Mouse (Mus musculus) CH12.LX (cell line): Measurements from ENCODE around the gene Brd3. TPM values are rescaled to one million over a fixed set of nuclear protein-coding genes. Genes with fewer than 3 reads are reported as not detected.

ENCODE experiments used
- DNase-seq: peaks from one replicate; pipeline ENCODE4 v3.0.0-alpha.2; 2013; ENCODE audit errors: extremely low read depth
- H3K27ac ChIP-seq: 2 replicates; pipeline ENCODE4 v1.5.1; 2012; ENCODE audit warnings: low read depth, mild to moderate bottlenecking, control low read depth, moderate library complexity; ENCODE audit not compliant: insufficient read depth
- H3K27me3 ChIP-seq: replicated peaks from 2 replicates; pipeline ENCODE3; 2012; ENCODE audit warnings: inconsistent platforms
- H3K36me3 ChIP-seq, 2 experiments: replicated peaks in 1 of 2; 2 replicates each; pipeline versions ENCODE3 to v1.6.1; 2012; ENCODE audit warnings: inconsistent platforms in 1 of 2, low read length in 1 of 2, mild to moderate bottlenecking in 1 of 2, mixed read lengths in 1 of 2, moderate library complexity in 1 of 2; ENCODE audit not compliant: control insufficient read depth in 1 of 2, insufficient read depth in 1 of 2
- H3K4me1 ChIP-seq, 2 experiments: 2 replicates each; pipeline ENCODE4 v1.6.1; 2012; ENCODE audit warnings: inconsistent platforms in 1 of 2, moderate library complexity in 1 of 2; ENCODE audit not compliant: insufficient read depth in 2 of 2, control insufficient read depth in 1 of 2
- H3K4me2 ChIP-seq: 2 replicates; pipeline ENCODE4 v1.6.1; 2012; ENCODE audit warnings: low read depth, mild to moderate bottlenecking, control low read depth; ENCODE audit not compliant: poor library complexity, insufficient read depth, severe bottlenecking
- H3K4me3 ChIP-seq, 3 experiments: fragments of 150-350 bp in 1 of 3; sonication (generic) in 1 of 3; replicated peaks in 1 of 3; 2 replicates each; pipeline versions ENCODE3 to v1.5.1; 2011 to 2012; ENCODE audit warnings: low read depth in 2 of 3, low read length in 2 of 3, mild to moderate bottlenecking in 2 of 3, moderate library complexity in 2 of 3, control low read depth in 1 of 3, improper control_type of control experiment in 1 of 3, inconsistent platforms in 1 of 3, mixed read lengths in 1 of 3; ENCODE audit not compliant: poor library complexity in 1 of 3
- H3K79me2 ChIP-seq: replicated peaks from 2 replicates; pipeline ENCODE4 v1.6.1; 2012; ENCODE audit warnings: mild to moderate bottlenecking, moderate library complexity; ENCODE audit not compliant: control insufficient read depth, poor library complexity, insufficient read depth, severe bottlenecking; ENCODE audit errors: extremely low read depth
- H3K9ac ChIP-seq: 2 replicates; pipeline ENCODE4 v1.6.1; 2012; ENCODE audit warnings: low read depth, mild to moderate bottlenecking, control low read depth, moderate library complexity; ENCODE audit not compliant: insufficient read depth
- H3K9me3 ChIP-seq: replicated peaks from 2 replicates; pipeline ENCODE3; 2012; ENCODE audit warnings: low read length, inconsistent platforms, mixed read lengths
- BHLHE40 ChIP-seq: IDR thresholded peaks from 2 replicates; pipeline ENCODE4 v1.6.1; 2011; ENCODE audit warnings: mild to moderate bottlenecking, low read depth, low read length, improper control_type of control experiment
- CHD2 ChIP-seq: IDR thresholded peaks from 2 replicates; pipeline ENCODE4 v1.6.1; 2011; ENCODE audit warnings: low read length, improper control_type of control experiment
- E2F4 ChIP-seq: IDR thresholded peaks from 2 replicates; pipeline ENCODE4 v1.6.1; 2011; ENCODE audit warnings: low read depth, low read length, improper control_type of control experiment; ENCODE audit not compliant: insufficient replicate concordance
- GABPA ChIP-seq: IDR thresholded peaks from 2 replicates; pipeline ENCODE4 v1.6.1; 2012; ENCODE audit warnings: low read depth, low read length, improper control_type of control experiment, inconsistent platforms; ENCODE audit not compliant: insufficient replicate concordance
- HCFC1 ChIP-seq: IDR thresholded peaks from 2 replicates; pipeline ENCODE4 v1.6.1; 2012; ENCODE audit warnings: low read depth, mild to moderate bottlenecking, inconsistent platforms, low read length, improper control_type of control experiment
- JUN ChIP-seq: IDR thresholded peaks from 2 replicates; pipeline ENCODE4 v1.6.1; 2011; ENCODE audit warnings: low read depth, mild to moderate bottlenecking, low read length, improper control_type of control experiment, moderate library complexity; ENCODE audit not compliant: insufficient read depth
- MAFK ChIP-seq: IDR thresholded peaks from 2 replicates; pipeline ENCODE4 v1.6.1; 2011; ENCODE audit warnings: low read length, improper control_type of control experiment; ENCODE audit not compliant: insufficient replicate concordance
- NELFE ChIP-seq: IDR thresholded peaks from 2 replicates; pipeline ENCODE4 v1.6.1; 2011; ENCODE audit warnings: low read depth, low read length, improper control_type of control experiment
- NRF1 ChIP-seq: IDR thresholded peaks from 2 replicates; pipeline ENCODE4 v1.6.1; 2014; ENCODE audit warnings: low read depth, mild to moderate bottlenecking, inconsistent platforms, low read length, improper control_type of control experiment, moderate library complexity
- UBTF ChIP-seq: IDR thresholded peaks from 2 replicates; pipeline ENCODE4 v1.6.1; 2012; ENCODE audit warnings: low read depth, mild to moderate bottlenecking, inconsistent platforms, low read length, improper control_type of control experiment, moderate library complexity
- USF1 ChIP-seq: IDR thresholded peaks from 2 replicates; pipeline ENCODE4 v1.6.1; 2014; ENCODE audit warnings: low read depth, mild to moderate bottlenecking, inconsistent platforms, low read length, improper control_type of control experiment
- ZKSCAN1 ChIP-seq: IDR thresholded peaks from 2 replicates; pipeline ENCODE4 v1.6.1; 2012; ENCODE audit warnings: low read depth, inconsistent platforms, low read length, improper control_type of control experiment, borderline replicate concordance
- ZMIZ1 ChIP-seq: IDR thresholded peaks from 2 replicates; pipeline ENCODE4 v1.6.1; 2012; ENCODE audit warnings: low read depth, mild to moderate bottlenecking, inconsistent platforms, low read length, improper control_type of control experiment
- dilution Hi-C: fragments of 300-500 bp; cut with MboI; formaldehyde crosslinking; loops from 2 replicates; pipeline ENCODE4 v1.14.3; 2020; ENCODE audit warnings: low sequenced_read_pairs; ENCODE audit not compliant: extremely low pct_unique_long_range_greater_than_20kb, extremely low pct_ligation_motif_present
- in situ Hi-C: fragments of 300-500 bp; cut with MboI; formaldehyde crosslinking; loops from 3 replicates; pipeline ENCODE4 v1.14.3; 2019; ENCODE audit warnings: low sequenced_read_pairs, low pct_ligation_motif_present, low pct_unique_long_range_greater_than_20kb, mixed read lengths
- polyA plus RNA-seq: library from polyadenylated mRNA; unstranded; fragments of >175 nt; gene quantifications from 2 replicates; pipeline ENCODE4 v1.2.1, GENCODE M21; 2012; ENCODE audit warnings: low read depth; ENCODE audit not compliant: insufficient read length
- total RNA-seq, 2 experiments: library from RNA; depleted of rRNA; stranded (reverse); fragments of 300-350 nt in 1 of 2; fragments of >200 nt in 1 of 2; gene quantifications; 2 replicates each; pipeline ENCODE4 v1.2.3; 2012 to 2014

Gene Brd3
- total and polyA plus RNA-seq, 3 experiments = 2.5 to 17.1 (median 6.6) TPM

DNA sequence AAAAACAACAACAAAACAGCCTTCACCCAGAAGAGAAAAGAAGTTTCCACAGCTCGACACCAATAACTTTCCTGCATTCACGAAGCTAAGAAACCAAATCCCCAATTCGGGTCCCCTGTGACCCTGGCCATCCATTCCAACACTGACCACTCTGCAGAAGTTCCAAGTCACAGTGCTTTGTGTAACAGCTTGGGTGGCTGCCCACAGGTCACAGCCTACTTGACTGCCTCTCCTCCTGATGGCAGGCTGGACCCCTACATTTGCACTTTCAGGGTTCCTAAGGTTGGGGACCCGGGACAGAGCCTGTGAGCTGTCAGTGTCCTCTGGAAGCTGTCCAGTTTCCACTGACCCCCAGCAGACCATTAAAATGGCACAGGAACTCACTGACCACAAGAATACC, 44.6 kb downstream of the Brd3 start:
- peaks cover 50 to 92% of the 10 kb centered on the region in 2 experiments for H3K36me3 ChIP-seq
- dilution Hi-C loops = no loop called here

DNA sequence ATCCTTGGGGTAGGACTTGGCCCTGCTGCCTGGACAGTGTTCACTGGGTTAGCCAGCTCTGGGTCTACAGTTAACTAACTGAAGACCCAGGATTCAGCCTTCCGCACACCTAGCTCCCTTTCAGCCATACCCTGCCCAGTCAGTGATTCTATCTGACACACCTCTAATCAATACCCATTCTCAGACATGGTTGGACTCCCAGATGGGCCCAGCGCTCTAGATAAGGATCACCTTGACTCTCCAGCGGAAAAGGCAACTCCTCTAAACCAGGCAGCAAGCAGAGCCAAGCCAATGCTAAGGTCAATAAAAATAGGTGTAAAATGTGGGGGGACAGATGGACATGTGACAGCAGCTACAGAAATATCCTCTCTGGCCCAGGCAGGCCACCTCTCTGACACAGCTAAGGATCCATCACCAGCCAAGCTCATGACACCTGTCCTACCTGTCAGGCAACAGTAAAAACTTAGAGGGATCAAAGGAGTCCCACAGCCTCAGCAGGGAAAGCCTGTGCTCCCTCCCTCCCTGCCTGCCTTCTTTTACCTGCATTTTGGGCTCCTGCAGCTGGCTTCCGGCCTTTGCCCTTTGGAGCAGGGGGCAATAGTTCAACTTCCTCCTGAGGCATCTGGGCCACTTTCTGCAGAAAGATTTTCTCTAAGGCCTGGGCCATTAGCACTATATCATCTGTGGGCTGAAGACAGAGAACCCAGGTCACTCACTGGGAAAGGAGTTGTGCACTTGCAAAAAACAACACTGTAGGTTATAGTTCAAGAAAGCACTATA, 45.4 kb downstream of the Brd3 start:
- dilution Hi-C loops = no loop called here
- Histone ChIP-seq H3K4me2 (no peak overlapping the region), H3K4me1 (peaks cover 11 to 22% of the 10 kb centered on the region in 2 experiments)

More for the DNA sequence above, 44.6 kb downstream of the Brd3 start:
- no peak overlapping the region for H3K27ac ChIP-seq
- in situ Hi-C loops = no loop called here
- no peaks in the 10 kb centered on the region for H3K9me3 ChIP-seq
- peaks cover 18 to 30% of the 10 kb centered on the region in 2 experiments for H3K4me1 ChIP-seq
- no peak overlapping the region for H3K4me3 ChIP-seq
- no peak for DNase-seq
- no peaks in the 10 kb centered on the region for H3K27me3 ChIP-seq
- H3K9ac ChIP-seq = no peak overlapping the region
- H3K79me2 ChIP-seq = no peaks in the 10 kb centered on the region
- no peak overlapping the region for H3K4me2 ChIP-seq
- no peak for TF ChIP-seq UBTF
- TF ChIP-seq HCFC1 = no peak
- TF ChIP-seq USF1 = no peak

DNA sequence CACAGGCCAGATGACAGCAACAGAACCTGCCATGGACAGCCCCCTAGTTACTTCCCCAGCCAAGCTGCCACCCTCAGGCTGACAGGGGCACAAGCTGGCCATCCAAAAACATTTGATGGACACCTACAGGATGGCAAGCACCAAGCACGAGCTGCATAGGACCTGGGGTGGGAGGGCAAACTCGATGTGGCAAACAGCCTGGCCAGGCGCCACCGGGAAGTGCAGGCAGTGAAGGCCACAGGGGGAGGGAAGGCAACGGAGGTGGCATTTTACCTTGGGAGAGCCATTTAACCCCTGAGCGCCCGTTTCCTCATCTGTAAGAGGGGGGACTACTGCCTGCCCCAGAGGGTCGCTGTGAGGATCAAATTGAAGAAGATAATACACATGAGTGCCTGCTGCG, 46.8 kb downstream of the Brd3 start:
- Histone ChIP-seq H3K79me2 (no peaks in the 10 kb centered on the region), H3K4me3 (no peak overlapping the region), H3K36me3 (peaks cover 68 to 92% of the 10 kb centered on the region in 2 experiments), H3K27me3 (no peaks in the 10 kb centered on the region), H3K9me3 (no peaks in the 10 kb centered on the region), H3K4me2 (no peak overlapping the region), H3K4me1 (peaks cover 10 to 21% of the 10 kb centered on the region in 2 experiments), H3K27ac (no peak overlapping the region), H3K9ac (no peak overlapping the region)
- no peak for TF ChIP-seq JUN
- no peak for TF ChIP-seq BHLHE40
- TF ChIP-seq ZKSCAN1 = no peak
- no peak for TF ChIP-seq NRF1
- no peak for TF ChIP-seq CHD2
- TF ChIP-seq E2F4 = no peak
- no peak for TF ChIP-seq MAFK
- no peak for TF ChIP-seq NELFE
- in situ Hi-C loops (no loop called here), dilution Hi-C loops (no loop called here)
- no peak for DNase-seq

More for the DNA sequence above, 45.4 kb downstream of the Brd3 start:
- DNase-seq = no peak
- H3K9me3 ChIP-seq = no peaks in the 10 kb centered on the region
- H3K27me3 ChIP-seq = no peaks in the 10 kb centered on the region
- no peaks in the 10 kb centered on the region for H3K79me2 ChIP-seq
- H3K36me3 ChIP-seq = peaks cover 58 to 93% of the 10 kb centered on the region in 2 experiments
- TF ChIP-seq GABPA (no peak), ZMIZ1 (no peak)
- in situ Hi-C loops = no loop called here
- no peak overlapping the region for H3K4me3 ChIP-seq
- no peak overlapping the region for H3K27ac ChIP-seq
- H3K9ac ChIP-seq = no peak overlapping the region
